Mouse (Mus musculus) ES-Bruce4 (cell line): Measurements from ENCODE around the gene Ccl24.

ENCODE experiments used
- CTCF ChIP-seq: IDR thresholded peaks from one replicate; pipeline ENCODE4 v1.8.1; 2011; ENCODE audit warnings: low read depth, low read length
- POLR2A ChIP-seq: IDR thresholded peaks from one replicate; pipeline ENCODE4 v1.8.1; 2011; ENCODE audit warnings: low read length; ENCODE audit not compliant: insufficient read depth

DNA sequence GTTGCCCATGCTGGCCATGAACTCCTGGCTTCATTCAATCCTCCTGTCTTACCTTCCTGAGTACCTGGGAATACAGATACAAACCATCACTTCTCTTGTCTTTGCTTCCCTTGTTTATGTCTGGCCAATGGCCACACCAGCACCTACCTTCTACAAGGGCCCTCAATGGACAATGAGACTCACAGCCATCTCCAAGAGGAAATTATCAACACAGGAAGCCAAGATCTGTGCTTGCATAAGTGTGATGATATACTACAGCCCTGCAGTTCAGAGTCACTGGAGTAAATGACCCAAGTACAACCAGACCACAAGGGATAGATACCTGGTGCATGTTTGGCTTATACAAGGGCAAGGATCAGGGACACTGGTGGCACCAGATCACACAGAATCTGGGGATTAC is 37.0 kb downstream of the Ccl24 start:
- no peak for TF ChIP-seq POLR2A
- TF ChIP-seq CTCF: no peak
